Mouse (Mus musculus): Measurements from ENCODE around the gene Tpbgl. TPM values are rescaled to one million over a fixed set of nuclear protein-coding genes. Genes with fewer than 3 reads are reported as not detected.
A peak's percentile ranks its signal among the peaks of the same experiment; 100 is the strongest.

The Tpbgl gene
- polyA plus RNA-seq, 1 experiment from 2014 or later = 0.20 TPM

DNA sequence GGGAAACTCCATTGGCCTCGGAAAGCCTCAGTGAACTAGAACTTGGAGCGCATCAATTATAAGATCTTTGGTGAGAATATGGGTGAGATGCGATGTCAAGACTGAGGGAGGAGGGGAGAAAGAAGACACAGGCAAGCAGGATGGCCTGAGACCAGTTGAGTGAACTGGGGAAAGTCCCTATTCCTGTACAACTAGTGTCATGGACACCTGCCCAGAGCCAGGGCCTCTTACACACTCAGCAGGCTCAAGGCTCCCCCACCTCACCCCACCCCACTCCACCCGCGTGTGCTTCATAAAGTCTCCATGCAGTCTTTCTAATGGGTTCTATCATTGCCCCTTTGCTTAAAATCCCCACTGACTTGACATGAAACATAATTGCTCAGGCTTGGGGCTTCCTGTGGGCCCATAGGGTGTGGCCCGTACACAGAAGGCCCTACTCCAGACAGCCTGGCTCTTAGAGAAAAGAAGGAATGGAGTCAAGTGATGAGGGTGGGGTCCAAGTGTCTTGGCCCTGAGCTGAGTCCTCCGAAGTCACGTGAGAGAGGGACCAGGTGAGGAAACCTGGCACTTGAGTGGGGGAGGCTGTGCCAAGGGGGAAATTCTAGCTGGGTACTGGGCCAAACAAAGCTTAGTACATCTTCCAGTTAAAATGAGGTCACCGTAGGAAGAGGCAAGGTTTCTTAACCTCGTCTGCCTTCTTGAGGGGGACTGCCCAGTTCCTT lies 39.0 kb upstream of the Tpbgl start:
- Histone ChIP-seq H3K9me3 (ENCODE audit: control insufficient read depth, low read length) (no peaks in the 10 kb centered on the region), H3K4me2 (ENCODE audit: low read depth, low read length, severe bottlenecking) (no peak overlapping the region), H3K36me3 (ENCODE audit: control insufficient read depth, insufficient read depth, low read length) (no peaks in the 10 kb centered on the region), H3K4me1 (replicated peaks; ENCODE audit: control insufficient read depth, insufficient read depth, low read length) (no peaks in the 10 kb centered on the region), H3K27me3 (ENCODE audit: control insufficient read depth, insufficient read depth, low read length) (no peaks in the 10 kb centered on the region), H3K4me3 (ENCODE audit: low read depth, low read length) (no peak overlapping the region), H3K27ac (ENCODE audit: low read depth, low read length) (no peak overlapping the region), H3K9ac (ENCODE audit: low read length) (no peak overlapping the region)
- ATAC-seq (replicated peaks; ENCODE audit: low FRiP score) (no peak), DNase-seq (ENCODE audit: low spot score) (peak; percentile 15)
- 94% methylated on average over 10 of the region's 10 CpGs for WGBS

DNA sequence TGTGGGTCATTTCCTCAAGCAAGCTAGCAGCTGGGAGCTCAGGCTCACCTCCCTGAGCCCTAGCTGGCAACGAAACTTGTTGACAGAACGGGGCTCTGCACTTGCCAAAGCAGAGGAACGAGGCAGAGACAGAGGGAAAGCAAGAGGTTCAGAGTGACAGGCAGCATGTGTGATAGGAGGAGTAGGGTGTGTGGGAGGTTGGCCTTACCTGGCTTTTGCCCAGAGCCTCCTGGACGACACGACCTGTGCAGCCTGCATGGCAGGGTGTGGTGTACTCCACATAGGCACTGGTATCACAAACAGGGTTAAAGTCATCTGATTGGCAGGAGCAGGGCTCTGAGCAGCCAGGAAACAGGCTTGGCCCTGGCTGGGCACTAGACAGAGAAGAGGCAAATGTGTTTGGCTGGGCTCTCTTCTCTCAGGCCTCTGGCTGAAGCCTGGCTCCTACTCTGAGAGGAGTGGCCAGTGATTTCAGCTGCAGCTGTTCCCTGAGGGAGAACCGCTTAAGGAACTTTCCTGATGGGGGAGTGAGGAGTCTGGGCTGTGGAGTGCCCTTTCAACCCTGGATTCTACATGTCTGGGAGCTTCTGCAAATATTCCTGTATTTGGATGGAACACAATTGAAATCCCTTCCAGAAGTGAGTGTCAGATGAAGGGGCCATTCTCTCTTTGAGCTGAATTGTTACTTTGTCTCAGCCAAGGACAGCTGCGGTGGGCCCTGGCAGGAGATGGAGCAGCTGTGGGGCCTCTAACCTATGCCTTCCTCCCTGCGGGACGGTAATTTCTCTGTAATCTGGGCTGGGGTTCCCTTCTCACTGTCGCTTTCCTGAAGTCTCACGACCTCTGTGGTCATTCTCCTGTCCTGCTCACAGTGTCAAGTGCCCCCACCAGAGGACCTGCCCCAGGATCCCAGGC lies 37.9 kb upstream of the Tpbgl start:
- no peak overlapping the region for H3K9ac ChIP-seq (ENCODE audit: low read length)
- no peaks in the 10 kb centered on the region for H3K36me3 ChIP-seq (ENCODE audit: control insufficient read depth, insufficient read depth, low read length)
- no peak for DNase-seq (ENCODE audit: low spot score)
- ATAC-seq (replicated peaks; ENCODE audit: low FRiP score) = no peak
- H3K27me3 ChIP-seq (ENCODE audit: control insufficient read depth, insufficient read depth, low read length) = no peaks in the 10 kb centered on the region
- H3K27ac ChIP-seq (ENCODE audit: low read depth, low read length) = no peak overlapping the region
- no peak overlapping the region for H3K4me3 ChIP-seq (ENCODE audit: low read depth, low read length)
- 65% methylated on average over 11 of the region's 11 CpGs for WGBS
- no peaks in the 10 kb centered on the region for H3K9me3 ChIP-seq (ENCODE audit: control insufficient read depth, low read length)
- H3K4me2 ChIP-seq (ENCODE audit: low read depth, low read length, severe bottlenecking) = no peak overlapping the region
- no peaks in the 10 kb centered on the region for H3K4me1 ChIP-seq (replicated peaks; ENCODE audit: control insufficient read depth, insufficient read depth, low read length)

DNA sequence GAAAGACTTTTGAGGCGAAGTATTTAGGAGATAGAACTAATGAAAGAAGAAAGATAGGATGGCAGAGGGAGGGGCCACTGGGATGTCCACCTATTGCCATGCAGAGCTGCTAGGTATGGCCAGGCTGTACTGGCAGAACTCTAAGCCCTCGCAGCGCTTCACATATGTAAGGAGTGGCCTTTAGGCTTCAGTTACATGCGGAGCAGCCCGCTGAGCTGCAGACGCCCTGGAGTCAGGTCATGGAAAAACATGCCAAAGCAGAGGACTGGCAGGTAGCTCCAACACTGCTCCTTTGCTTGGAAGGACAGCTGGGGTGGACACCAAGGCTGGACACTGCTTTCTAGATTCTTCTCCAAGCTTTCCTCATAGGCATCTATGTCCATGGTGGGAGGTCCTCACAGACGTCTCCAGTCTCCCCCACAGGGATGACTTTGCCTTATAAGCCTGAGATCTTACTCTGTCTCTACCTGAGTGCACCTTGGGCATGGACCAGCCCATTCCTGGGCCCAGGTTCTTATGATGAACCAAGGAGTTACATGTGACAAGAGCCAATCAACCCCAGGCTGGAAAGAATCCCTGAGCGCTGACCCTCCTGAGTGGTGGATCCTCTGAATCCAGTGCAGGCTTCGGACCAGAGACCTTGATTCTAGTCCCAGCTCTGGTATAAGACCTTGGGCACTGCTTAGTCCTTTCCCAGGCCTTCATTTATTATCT lies 36.8 kb upstream of the Tpbgl start:
- Histone ChIP-seq H3K4me3 (ENCODE audit: low read depth, low read length) (no peak overlapping the region), H3K4me1 (replicated peaks; ENCODE audit: control insufficient read depth, insufficient read depth, low read length) (no peaks in the 10 kb centered on the region), H3K36me3 (ENCODE audit: control insufficient read depth, insufficient read depth, low read length) (no peaks in the 10 kb centered on the region), H3K27me3 (ENCODE audit: control insufficient read depth, insufficient read depth, low read length) (no peaks in the 10 kb centered on the region), H3K9me3 (ENCODE audit: control insufficient read depth, low read length) (no peaks in the 10 kb centered on the region), H3K9ac (ENCODE audit: low read length) (no peak overlapping the region), H3K4me2 (ENCODE audit: low read depth, low read length, severe bottlenecking) (no peak overlapping the region), H3K27ac (ENCODE audit: low read depth, low read length) (no peak overlapping the region)
- WGBS = 84% methylated on average over 9 of the region's 9 CpGs
- ATAC-seq (replicated peaks; ENCODE audit: low FRiP score) = no peak
- peak; percentile 37 for DNase-seq (ENCODE audit: low spot score)

DNA sequence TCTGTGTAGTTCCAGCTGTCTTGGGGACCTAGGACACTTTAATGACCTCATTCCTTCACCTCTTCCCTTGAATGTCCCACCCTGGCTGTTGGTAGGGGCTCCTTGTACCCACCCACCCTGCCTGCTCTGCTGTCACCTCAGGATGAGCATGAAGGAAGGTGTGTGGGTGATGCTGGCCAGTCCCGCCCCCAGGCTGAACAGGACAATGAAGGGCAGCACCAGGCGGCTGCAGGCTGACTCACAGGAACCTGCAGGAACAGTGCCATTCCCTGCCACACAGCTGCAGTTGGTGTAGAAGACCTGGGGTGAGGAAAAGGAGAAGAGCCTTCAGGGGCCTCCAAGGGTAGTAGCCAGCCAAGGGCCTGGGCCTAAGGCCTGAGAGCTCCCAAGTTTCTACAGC lies 35.4 kb upstream of the Tpbgl start:
- H3K4me1 ChIP-seq (replicated peaks; ENCODE audit: control insufficient read depth, insufficient read depth, low read length) = no peaks in the 10 kb centered on the region
- 67% methylated on average over 2 of the region's 2 CpGs for WGBS
- no peaks in the 10 kb centered on the region for H3K36me3 ChIP-seq (ENCODE audit: control insufficient read depth, insufficient read depth, low read length)
- H3K9me3 ChIP-seq (ENCODE audit: control insufficient read depth, low read length) = no peaks in the 10 kb centered on the region
- no peak overlapping the region for H3K4me2 ChIP-seq (ENCODE audit: low read depth, low read length, severe bottlenecking)
- H3K9ac ChIP-seq (ENCODE audit: low read length) = no peak overlapping the region
- no peak overlapping the region for H3K4me3 ChIP-seq (ENCODE audit: low read depth, low read length)
- no peaks in the 10 kb centered on the region for H3K27me3 ChIP-seq (ENCODE audit: control insufficient read depth, insufficient read depth, low read length)
- ATAC-seq (replicated peaks; ENCODE audit: low FRiP score) (no peak), DNase-seq (ENCODE audit: low spot score) (peak; percentile 45)
- H3K27ac ChIP-seq (ENCODE audit: low read depth, low read length) = no peak overlapping the region

DNA sequence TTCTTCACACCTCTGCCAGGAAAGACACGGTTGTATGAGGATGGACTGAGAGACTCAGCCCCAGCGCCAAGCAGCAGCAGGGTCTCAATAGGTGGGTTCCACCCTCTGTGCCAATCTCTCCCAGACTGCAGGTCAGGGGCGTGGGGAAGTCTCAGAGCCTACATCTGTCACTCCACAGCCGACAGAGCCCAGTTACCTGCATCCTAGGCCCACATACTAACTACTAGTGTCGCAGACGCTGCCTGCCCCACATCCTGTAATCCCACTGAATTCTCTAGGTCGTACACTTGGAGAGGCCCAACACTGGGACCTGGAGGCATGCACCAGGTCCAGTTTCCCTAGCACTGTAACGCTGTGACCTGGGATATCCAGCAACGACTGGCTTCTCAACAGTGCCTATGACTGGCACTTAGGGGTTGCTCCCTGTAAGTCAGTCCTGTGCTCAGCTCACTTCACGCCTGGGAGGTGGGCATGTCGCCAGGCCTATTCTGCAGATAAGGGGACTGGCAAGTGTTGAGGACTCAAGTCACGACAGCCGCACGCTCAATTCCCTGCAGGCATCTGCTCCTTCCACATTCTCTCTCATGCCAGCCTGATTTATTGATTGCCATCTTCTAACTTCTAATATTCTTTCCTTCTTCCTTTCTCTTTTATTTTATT lies 34.8 kb upstream of the Tpbgl start:
- DNase-seq (ENCODE audit: low spot score) = peak; percentile 34
- Histone ChIP-seq H3K9ac (ENCODE audit: low read length) (no peak overlapping the region), H3K4me3 (ENCODE audit: low read depth, low read length) (no peak overlapping the region), H3K27me3 (ENCODE audit: control insufficient read depth, insufficient read depth, low read length) (no peaks in the 10 kb centered on the region), H3K9me3 (ENCODE audit: control insufficient read depth, low read length) (no peaks in the 10 kb centered on the region), H3K4me1 (replicated peaks; ENCODE audit: control insufficient read depth, insufficient read depth, low read length) (no peaks in the 10 kb centered on the region), H3K36me3 (ENCODE audit: control insufficient read depth, insufficient read depth, low read length) (no peaks in the 10 kb centered on the region), H3K4me2 (ENCODE audit: low read depth, low read length, severe bottlenecking) (no peak overlapping the region), H3K27ac (ENCODE audit: low read depth, low read length) (no peak overlapping the region)
- no peak for ATAC-seq (replicated peaks; ENCODE audit: low FRiP score)
- WGBS = 82% methylated on average over 14 of the region's 14 CpGs

DNA sequence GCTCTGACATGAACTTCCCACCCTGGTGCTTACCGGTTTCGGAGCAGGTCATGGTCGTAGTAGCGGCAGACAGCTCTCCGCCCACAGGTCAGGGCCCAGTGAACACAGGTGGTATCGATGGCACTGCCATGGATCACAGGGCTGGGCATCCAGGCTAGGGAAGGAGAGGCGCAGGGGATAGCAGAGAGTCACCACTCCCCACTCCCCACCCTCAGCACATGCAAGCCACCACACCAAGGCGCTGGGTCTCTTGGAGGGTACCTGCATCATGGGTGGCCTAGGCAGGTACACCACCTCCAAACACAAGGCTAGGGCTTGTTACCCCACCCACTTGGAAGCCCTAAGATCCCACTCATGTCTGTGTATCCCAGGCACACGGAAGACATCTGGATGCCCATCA lies 34.2 kb upstream of the Tpbgl start:
- Histone ChIP-seq H3K4me3 (ENCODE audit: low read depth, low read length) (no peak overlapping the region), H3K27ac (ENCODE audit: low read depth, low read length) (no peak overlapping the region), H3K27me3 (ENCODE audit: control insufficient read depth, insufficient read depth, low read length) (no peaks in the 10 kb centered on the region), H3K9me3 (ENCODE audit: control insufficient read depth, low read length) (no peaks in the 10 kb centered on the region), H3K36me3 (ENCODE audit: control insufficient read depth, insufficient read depth, low read length) (no peaks in the 10 kb centered on the region), H3K4me1 (replicated peaks; ENCODE audit: control insufficient read depth, insufficient read depth, low read length) (no peaks in the 10 kb centered on the region), H3K4me2 (ENCODE audit: low read depth, low read length, severe bottlenecking) (no peak overlapping the region), H3K9ac (ENCODE audit: low read length) (no peak overlapping the region)
- DNase-seq (ENCODE audit: low spot score) (peak; percentile 34), ATAC-seq (replicated peaks; ENCODE audit: low FRiP score) (no peak)
- 90% methylated on average over 9 of the region's 9 CpGs for WGBS

DNA sequence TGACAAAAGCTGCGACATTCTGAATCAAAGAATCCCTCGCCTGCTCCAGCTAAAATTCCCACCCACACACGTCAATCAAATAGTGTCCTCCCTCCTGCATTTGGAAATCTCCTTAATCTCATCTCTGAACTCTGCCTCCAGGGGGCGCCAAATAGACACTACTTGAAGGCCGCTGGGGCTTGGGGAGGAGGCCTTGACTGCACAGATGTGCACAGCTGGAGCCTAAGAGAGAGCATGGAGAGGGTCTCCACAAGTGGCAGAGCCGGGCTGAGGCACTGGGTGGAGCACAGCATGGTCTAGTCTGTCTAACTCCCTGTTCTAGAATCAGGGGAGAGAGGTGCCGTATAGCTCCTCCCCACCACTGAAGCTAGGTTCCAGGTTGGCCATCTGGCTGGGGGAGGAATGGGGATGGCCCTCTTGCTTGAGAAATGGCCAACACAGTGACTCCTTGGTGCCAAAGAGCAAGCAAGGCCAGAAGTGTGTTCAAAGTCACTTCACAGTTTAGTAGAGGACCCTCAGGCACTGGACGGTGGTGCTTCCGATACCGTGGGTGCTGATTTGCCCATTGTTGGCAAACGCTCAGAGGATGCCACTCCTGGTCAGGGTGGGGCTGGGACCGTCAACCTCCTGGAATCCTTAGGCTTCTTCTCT lies 32.6 kb upstream of the Tpbgl start:
- Histone ChIP-seq H3K36me3 (ENCODE audit: control insufficient read depth, insufficient read depth, low read length) (no peaks in the 10 kb centered on the region; the same call in 1 of the 2 replicates), H3K4me2 (ENCODE audit: low read depth, low read length, severe bottlenecking) (no peak overlapping the region), H3K9ac (ENCODE audit: low read length) (no peak overlapping the region), H3K4me1 (replicated peaks; ENCODE audit: control insufficient read depth, insufficient read depth, low read length) (no peaks in the 10 kb centered on the region), H3K27me3 (ENCODE audit: control insufficient read depth, insufficient read depth, low read length) (no peaks in the 10 kb centered on the region), H3K27ac (ENCODE audit: low read depth, low read length) (no peak overlapping the region), H3K9me3 (ENCODE audit: control insufficient read depth, low read length) (no peaks in the 10 kb centered on the region), H3K4me3 (ENCODE audit: low read depth, low read length) (no peak overlapping the region)
- WGBS = 45% methylated on average over 12 of the region's 12 CpGs
- ATAC-seq (replicated peaks; ENCODE audit: low FRiP score) (no peak), DNase-seq (ENCODE audit: low spot score) (peak; percentile 86)

DNA sequence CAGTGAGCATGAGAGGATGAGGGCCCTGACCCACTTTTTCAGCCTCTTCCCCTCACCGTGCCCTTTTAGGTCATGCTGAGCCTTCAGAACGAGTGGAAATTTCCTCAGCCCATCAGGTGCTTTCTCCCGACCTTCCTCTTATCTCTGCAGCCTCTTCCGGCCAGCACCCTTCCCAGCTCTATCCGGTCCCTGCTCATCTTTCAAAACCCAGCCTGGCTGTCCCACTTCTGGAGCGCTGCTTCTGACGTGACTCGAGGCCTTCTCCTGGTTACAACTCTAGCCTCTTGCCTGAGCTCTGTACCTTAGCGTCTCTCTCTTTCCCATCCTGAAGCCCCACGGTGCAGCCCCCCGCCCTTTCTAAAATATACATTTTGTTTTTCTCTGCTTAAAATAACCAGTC lies 27.3 kb upstream of the Tpbgl start:
- 85% methylated on average over 11 of the region's 11 CpGs for WGBS
- no peak for ATAC-seq (replicated peaks; ENCODE audit: low FRiP score)

More for the DNA sequence above, 27.3 kb upstream of the Tpbgl start:
- Histone ChIP-seq H3K9me3 (ENCODE audit: control insufficient read depth, low read length) (no peaks in the 10 kb centered on the region), H3K4me3 (ENCODE audit: low read depth, low read length) (no peak overlapping the region), H3K36me3 (ENCODE audit: control insufficient read depth, insufficient read depth, low read length) (no peaks in the 10 kb centered on the region; the same call in 1 of the 2 replicates), H3K27me3 (ENCODE audit: control insufficient read depth, insufficient read depth, low read length) (no peaks in the 10 kb centered on the region), H3K27ac (ENCODE audit: low read depth, low read length) (no peak overlapping the region), H3K4me2 (ENCODE audit: low read depth, low read length, severe bottlenecking) (no peak overlapping the region), H3K9ac (ENCODE audit: low read length) (no peak overlapping the region), H3K4me1 (replicated peaks; ENCODE audit: control insufficient read depth, insufficient read depth, low read length) (no peaks in the 10 kb centered on the region)
- DNase-seq (ENCODE audit: low spot score) = no peak

Data from forebrain, embryonic 11.5 days (tissue).